17 mouse cellular contexts compared by ENCODE assay signal in genomic region chr14:8727364-8727763, GRCm38 (mm10).
"Had no signal": no experiment of that assay in that cellular context is flagged by ENCODE, and none has a peak within 500 bp of the region (broad histone marks: within the 10 kb centered on the region; RNA-seq: fewer than 3 reads in every experiment).

No protein-coding gene starts in this region.

- H3K4me3 ChIP-seq: left cerebral cortex, adult 2 months; liver, embryonic 13.5 days; midbrain, embryonic 12.5 days; midbrain, embryonic 15.5 days; neural tube, embryonic 12.5 days; neural tube, embryonic 15.5 days; stomach, embryonic 15.5 days had no signal

- H3K4me1 ChIP-seq: liver, embryonic 13.5 days; midbrain, embryonic 12.5 days; midbrain, embryonic 15.5 days; neural tube, embryonic 12.5 days; neural tube, embryonic 15.5 days; stomach, embryonic 15.5 days had no signal

- H3K9me3 ChIP-seq: liver, embryonic 13.5 days; midbrain, embryonic 12.5 days; midbrain, embryonic 15.5 days; neural tube, embryonic 12.5 days; neural tube, embryonic 15.5 days; stomach, embryonic 15.5 days had no signal

- H3K36me3 ChIP-seq: liver, embryonic 13.5 days; midbrain, embryonic 12.5 days; midbrain, embryonic 15.5 days; neural tube, embryonic 12.5 days; neural tube, embryonic 15.5 days; stomach, embryonic 15.5 days had no signal

- ATAC-seq: midbrain, embryonic 15.5 days had no signal

- H3K4me2 ChIP-seq: liver, embryonic 13.5 days; midbrain, embryonic 12.5 days; midbrain, embryonic 15.5 days; neural tube, embryonic 12.5 days; neural tube, embryonic 15.5 days; stomach, embryonic 15.5 days had no signal

- H3K27me3 ChIP-seq: liver, embryonic 13.5 days; midbrain, embryonic 12.5 days; midbrain, embryonic 15.5 days; neural tube, embryonic 12.5 days; neural tube, embryonic 15.5 days; stomach, embryonic 15.5 days had no signal

- H3K9ac ChIP-seq: liver, embryonic 13.5 days; midbrain, embryonic 12.5 days; midbrain, embryonic 15.5 days; neural tube, embryonic 12.5 days; neural tube, embryonic 15.5 days; stomach, embryonic 15.5 days had no signal

- H3K27ac ChIP-seq: left cerebral cortex, adult 2 months; liver, embryonic 13.5 days; macrophage; midbrain, embryonic 12.5 days; midbrain, embryonic 15.5 days; neural tube, embryonic 12.5 days; neural tube, embryonic 15.5 days; stomach, embryonic 15.5 days had no signal

- DNase-seq: kidney, adult 18-20 months; kidney, postnatal 25 days; layer of hippocampus, postnatal 36 days; liver, embryonic 13.5 days; lung, adult 2 months; right cerebral cortex, adult 18-20 months; right cerebral cortex, postnatal 14 days; spleen, adult 18-20 months; thymus, adult 18-20 months; thymus, postnatal 36 days had no signal
